Mouse (Mus musculus) midbrain, embryonic 16.5 days (tissue): ENCODE data around the gene Clic1. TPM values are rescaled to one million over a fixed set of nuclear protein-coding genes. Genes with fewer than 3 reads are reported as not detected.

Experiments
- ATAC-seq: fragments of 200-750 bp; cut with Nextera tagmentation; 2 replicates; pipeline ENCODE4 v1.8.0; 2017; ENCODE audit warnings: moderate TSS enrichment
- H3K27ac ChIP-seq: fragments of 300-500 bp; sonication (generic); 2 replicates; pipeline ENCODE4 v1.5.1; 2014; ENCODE audit warnings: mild to moderate bottlenecking, low read length, mixed read lengths
- H3K27me3 ChIP-seq: fragments of 300-500 bp; sonication (generic); 2 replicates; pipeline ENCODE4 v1.6.1; 2014; ENCODE audit warnings: low read depth, low read length, mixed read lengths; ENCODE audit not compliant: control insufficient read depth, insufficient read depth
- H3K36me3 ChIP-seq: fragments of 300-500 bp; sonication (generic); 2 replicates; pipeline ENCODE4 v1.6.1; 2014; ENCODE audit warnings: mild to moderate bottlenecking, low read length, moderate library complexity, mixed read lengths; ENCODE audit not compliant: control insufficient read depth, insufficient read depth
- H3K4me1 ChIP-seq: fragments of 300-500 bp; sonication (generic); 2 replicates; pipeline ENCODE4 v1.6.1; 2014; ENCODE audit warnings: mild to moderate bottlenecking, low read length, mixed read lengths; ENCODE audit not compliant: control insufficient read depth, insufficient read depth
- H3K4me2 ChIP-seq: fragments of 300-500 bp; sonication (generic); 2 replicates; pipeline ENCODE4 v1.6.1; 2014; ENCODE audit warnings: mild to moderate bottlenecking, low read length, mixed read lengths
- H3K4me3 ChIP-seq: fragments of 300-500 bp; sonication (generic); 2 replicates; pipeline ENCODE4 v1.5.1; 2014; ENCODE audit warnings: low read depth, mild to moderate bottlenecking, low read length, moderate library complexity, mixed read lengths
- H3K9ac ChIP-seq: fragments of 300-500 bp; sonication (generic); 2 replicates; pipeline ENCODE4 v1.6.1; 2014; ENCODE audit warnings: low read depth, low read length, mixed read lengths
- H3K9me3 ChIP-seq: fragments of 300-500 bp; sonication (generic); replicated peaks from 2 replicates; pipeline ENCODE4 v1.6.1; 2014; ENCODE audit warnings: mild to moderate bottlenecking, low read length, mixed read lengths; ENCODE audit not compliant: control insufficient read depth, poor library complexity, severe bottlenecking
- WGBS: fragments of 180-500 bp; shearing (Covaris S2); extraction: QIAGEN DNeasy Blood & Tissue Kit; methylation state at CpG from one replicate; pipeline ENCODE4 v1.1.7; 2014; 5-methylcytosine and 5-hydroxymethylcytosine counted together
- polyA plus RNA-seq: library from polyadenylated mRNA; unstranded; fragments of >200 nt; fragmentation: Nextera tagmentation; extraction: Ambion mirVana; gene quantifications from 2 replicates; pipeline ENCODE4 v1.2.1, GENCODE M21; 2015

The Clic1 gene
- polyA plus RNA-seq, 1 experiment from 2014 or later: 51.2 TPM

DNA sequence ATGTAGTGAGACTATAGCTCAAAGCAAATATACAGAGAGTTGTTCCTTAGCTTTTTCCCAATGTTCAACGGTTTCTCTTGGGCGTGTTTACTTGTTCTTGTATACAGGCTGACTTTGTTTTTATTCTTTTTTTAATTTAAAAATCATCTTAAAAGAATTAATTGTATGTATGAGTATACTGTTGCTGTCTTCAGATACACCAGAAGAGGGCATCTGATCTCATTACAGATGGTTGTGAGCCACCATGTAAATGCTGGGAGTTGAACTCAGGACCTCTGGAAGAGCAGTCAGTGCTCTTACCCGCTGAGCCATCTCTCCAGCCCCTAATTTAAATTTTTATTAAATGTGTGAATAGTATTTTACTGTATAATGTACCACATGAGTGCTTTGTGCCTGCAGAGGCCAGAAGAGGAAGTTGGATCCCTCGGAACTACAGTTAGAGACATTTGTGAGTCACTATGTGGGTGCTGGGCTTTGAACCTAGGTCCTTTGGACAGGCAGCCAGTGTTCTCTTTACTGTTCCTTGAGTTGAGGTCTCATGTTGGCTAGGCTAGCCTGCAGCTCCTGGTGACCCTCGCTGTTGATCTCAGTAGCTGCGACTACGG is 42.3 kb upstream of the Clic1 start:
- H3K27me3 ChIP-seq: no peaks in the 10 kb centered on the region
- ATAC-seq: no peak
- no peak overlapping the region for H3K27ac ChIP-seq
- H3K4me3 ChIP-seq: no peak overlapping the region
- H3K4me1 ChIP-seq: peaks cover 10% of the 10 kb centered on the region
- H3K9ac ChIP-seq: no peak overlapping the region
- H3K9me3 ChIP-seq: no peaks in the 10 kb centered on the region
- H3K36me3 ChIP-seq: peaks cover 49% of the 10 kb centered on the region
- H3K4me2 ChIP-seq: no peak overlapping the region
- 97% methylated on average over 7 of the region's 7 CpGs for WGBS

DNA sequence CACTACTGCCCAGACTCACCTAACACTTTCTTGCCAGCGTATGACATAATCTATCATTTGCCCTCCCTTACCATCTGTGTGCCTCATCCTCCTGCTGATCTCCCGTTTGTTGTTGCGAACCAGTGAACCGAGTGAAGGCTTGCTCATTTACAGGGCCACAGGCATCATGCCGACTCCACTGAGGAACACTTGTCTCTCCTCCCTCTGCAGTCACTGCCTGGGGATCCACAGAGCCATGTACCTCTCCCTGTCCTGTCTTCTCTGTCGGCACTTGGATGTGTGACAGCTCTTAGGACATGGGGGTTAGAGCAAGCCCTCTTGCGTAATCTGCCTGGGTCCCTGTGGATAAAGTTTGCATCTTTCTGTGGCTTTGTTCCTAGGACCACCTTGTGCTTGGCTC is 40.2 kb upstream of the Clic1 start:
- H3K4me2 ChIP-seq: no peak overlapping the region
- H3K27ac ChIP-seq: no peak overlapping the region
- H3K9me3 ChIP-seq: no peaks in the 10 kb centered on the region
- H3K4me3 ChIP-seq: no peak overlapping the region
- 85% methylated on average over 7 of the region's 7 CpGs for WGBS
- H3K36me3 ChIP-seq: peaks cover 65% of the 10 kb centered on the region
- no peak overlapping the region for H3K9ac ChIP-seq
- H3K27me3 ChIP-seq: no peaks in the 10 kb centered on the region
- H3K4me1 ChIP-seq: no peaks in the 10 kb centered on the region
- ATAC-seq: no peak

DNA sequence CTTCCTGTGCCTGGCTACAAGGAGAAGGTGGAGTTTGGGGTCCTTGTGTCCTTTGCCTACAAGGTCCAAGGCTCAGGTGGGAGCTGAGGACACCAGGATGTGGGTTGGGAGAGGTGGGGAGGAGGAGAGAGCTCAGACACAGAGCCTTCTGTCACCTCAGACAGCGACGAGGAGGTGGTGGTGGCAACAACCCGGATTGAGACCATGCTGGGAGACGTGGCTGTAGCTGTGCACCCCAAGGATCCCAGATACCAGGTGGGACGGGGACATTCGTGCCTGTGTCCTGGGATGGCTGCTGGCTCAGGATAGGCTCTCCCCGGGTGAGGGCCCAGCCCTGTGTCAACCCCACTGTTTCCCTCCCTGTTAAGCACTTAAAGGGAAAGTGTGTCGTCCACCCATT is 38.3 kb upstream of the Clic1 start:
- WGBS: 96% methylated on average over 8 of the region's 8 CpGs
- Histone ChIP-seq H3K4me1 (no peaks in the 10 kb centered on the region; the same call in 1 of the 2 replicates), H3K4me3 (no peak overlapping the region), H3K9me3 (no peaks in the 10 kb centered on the region), H3K27ac (no peak overlapping the region), H3K4me2 (no peak overlapping the region), H3K27me3 (no peaks in the 10 kb centered on the region), H3K9ac (no peak overlapping the region), H3K36me3 (peaks cover 64% of the 10 kb centered on the region)
- no peak for ATAC-seq

DNA sequence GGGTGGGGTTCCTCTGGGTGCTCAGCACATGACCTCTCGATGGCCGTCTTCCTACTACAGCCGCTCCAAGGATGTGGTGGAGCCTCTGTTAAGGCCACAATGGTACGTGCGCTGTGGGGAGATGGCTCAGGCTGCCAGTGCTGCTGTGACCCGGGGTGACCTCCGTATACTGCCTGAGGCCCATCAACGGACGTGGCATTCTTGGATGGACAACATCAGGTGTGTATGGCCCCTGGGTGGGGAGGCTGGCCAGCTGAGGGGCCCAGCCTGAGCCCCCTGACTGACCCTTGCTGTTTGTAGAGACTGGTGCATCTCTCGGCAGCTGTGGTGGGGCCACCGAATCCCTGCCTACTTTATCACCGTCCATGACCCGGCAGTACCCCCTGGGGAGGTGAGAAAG is 37.3 kb upstream of the Clic1 start:
- Histone ChIP-seq H3K4me1 (no peaks in the 10 kb centered on the region; the same call in 1 of the 2 replicates), H3K9me3 (no peaks in the 10 kb centered on the region), H3K9ac (no peak overlapping the region), H3K4me2 (no peak overlapping the region), H3K27ac (no peak overlapping the region), H3K36me3 (peaks cover 63% of the 10 kb centered on the region), H3K4me3 (no peak overlapping the region), H3K27me3 (no peaks in the 10 kb centered on the region)
- ATAC-seq: no peak
- WGBS: 94% methylated on average over 13 of the region's 13 CpGs

DNA sequence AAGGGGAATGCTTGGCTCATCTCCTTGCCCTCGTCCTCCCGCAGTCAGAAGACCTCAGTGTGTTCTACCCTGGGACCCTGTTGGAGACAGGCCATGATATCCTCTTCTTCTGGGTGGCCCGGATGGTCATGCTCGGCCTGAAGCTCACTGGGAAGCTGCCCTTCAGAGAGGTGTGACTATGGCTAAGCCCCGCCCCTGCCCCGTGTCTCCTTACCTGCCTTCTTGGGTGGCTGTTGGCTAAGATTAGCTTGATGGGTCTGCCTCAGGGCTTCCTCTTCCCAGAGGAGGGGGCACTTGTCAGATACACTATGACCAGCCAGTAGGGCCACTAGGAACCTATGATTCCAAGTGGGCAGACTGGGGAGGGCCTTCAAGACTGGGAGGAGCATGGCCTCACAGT is 36.5 kb upstream of the Clic1 start:
- 83% methylated on average over 6 of the region's 6 CpGs for WGBS
- no peaks in the 10 kb centered on the region for H3K27me3 ChIP-seq
- no peak overlapping the region for H3K4me3 ChIP-seq
- H3K27ac ChIP-seq: no peak overlapping the region
- peaks cover 58% of the 10 kb centered on the region for H3K36me3 ChIP-seq
- no peaks in the 10 kb centered on the region for H3K9me3 ChIP-seq
- no peak overlapping the region for H3K9ac ChIP-seq
- ATAC-seq: no peak
- H3K4me1 ChIP-seq: no peaks in the 10 kb centered on the region; the same call in 1 of the 2 replicates
- H3K4me2 ChIP-seq: no peak overlapping the region

DNA sequence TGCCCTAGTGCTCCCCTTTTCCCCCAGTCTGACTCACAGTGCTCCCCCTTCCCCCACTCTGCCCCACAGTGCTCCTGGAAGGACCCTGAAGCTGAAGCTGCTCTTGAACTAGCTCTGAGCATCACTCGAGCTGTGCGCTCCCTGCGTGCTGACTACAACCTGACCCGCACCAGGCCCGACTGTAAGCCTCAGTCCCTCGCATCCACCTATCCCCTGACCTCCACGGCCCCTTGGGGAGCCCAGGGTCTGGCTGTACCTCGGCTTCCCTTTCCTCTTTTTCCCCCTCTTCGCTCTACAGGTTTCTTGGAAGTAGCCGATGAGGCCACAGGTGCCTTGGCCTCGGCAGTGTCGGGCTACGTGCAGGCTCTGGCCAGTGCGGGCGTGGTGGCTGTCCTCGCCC is 34.5 kb upstream of the Clic1 start:
- H3K4me3 ChIP-seq: no peak overlapping the region
- no peak overlapping the region for H3K27ac ChIP-seq
- H3K36me3 ChIP-seq: peaks cover 51% of the 10 kb centered on the region
- WGBS: 90% methylated on average over 13 of the region's 16 CpGs
- H3K4me1 ChIP-seq: no peaks in the 10 kb centered on the region; the same call in 1 of the 2 replicates
- H3K9ac ChIP-seq: no peak overlapping the region
- no peaks in the 10 kb centered on the region for H3K27me3 ChIP-seq
- no peak for ATAC-seq
- H3K9me3 ChIP-seq: no peaks in the 10 kb centered on the region
- no peak overlapping the region for H3K4me2 ChIP-seq

DNA sequence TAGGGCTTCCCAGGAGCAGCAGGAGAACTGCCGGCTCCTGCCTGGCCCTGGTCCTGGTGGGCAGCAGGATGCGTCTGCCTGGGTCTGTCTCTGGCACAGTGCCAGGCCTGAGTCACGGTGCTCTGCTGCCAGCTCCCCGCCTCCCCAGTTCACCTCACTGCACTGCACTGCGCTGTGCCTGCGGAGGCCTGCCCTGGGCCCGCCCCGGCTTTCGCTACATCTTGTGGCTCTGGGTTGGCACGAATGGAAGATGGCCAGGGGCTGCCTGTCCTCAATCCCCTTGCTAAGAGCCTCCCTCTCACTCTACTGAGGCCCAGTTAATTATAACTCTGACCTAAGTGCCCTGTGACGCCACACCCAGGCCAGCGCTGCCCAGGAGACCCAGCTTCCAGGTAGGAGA is 33.4 kb upstream of the Clic1 start, which contains the start of gene Vwa7:
Vwa7 (plus strand) TSS at position 204 of the 400 bp plus-strand sequence.
- H3K36me3 ChIP-seq: peaks cover 42% of the 10 kb centered on the region
- no peak within 1 kb of the TSS for H3K27ac ChIP-seq
- no peaks in the 10 kb centered on the region for H3K9me3 ChIP-seq
- H3K4me1 ChIP-seq: no peaks in the 10 kb centered on the region; the same call in 1 of the 2 replicates
- WGBS: 62% methylated on average over 12 of the region's 12 CpGs
- H3K9ac ChIP-seq: no peak within 1 kb of the TSS
- peak; percentile 44; the same call in 1 of the 2 replicates for ATAC-seq
- no peak within 1 kb of the TSS for H3K4me3 ChIP-seq
- no peaks in the 10 kb centered on the region for H3K27me3 ChIP-seq
- no peak within 1 kb of the TSS for H3K4me2 ChIP-seq

DNA sequence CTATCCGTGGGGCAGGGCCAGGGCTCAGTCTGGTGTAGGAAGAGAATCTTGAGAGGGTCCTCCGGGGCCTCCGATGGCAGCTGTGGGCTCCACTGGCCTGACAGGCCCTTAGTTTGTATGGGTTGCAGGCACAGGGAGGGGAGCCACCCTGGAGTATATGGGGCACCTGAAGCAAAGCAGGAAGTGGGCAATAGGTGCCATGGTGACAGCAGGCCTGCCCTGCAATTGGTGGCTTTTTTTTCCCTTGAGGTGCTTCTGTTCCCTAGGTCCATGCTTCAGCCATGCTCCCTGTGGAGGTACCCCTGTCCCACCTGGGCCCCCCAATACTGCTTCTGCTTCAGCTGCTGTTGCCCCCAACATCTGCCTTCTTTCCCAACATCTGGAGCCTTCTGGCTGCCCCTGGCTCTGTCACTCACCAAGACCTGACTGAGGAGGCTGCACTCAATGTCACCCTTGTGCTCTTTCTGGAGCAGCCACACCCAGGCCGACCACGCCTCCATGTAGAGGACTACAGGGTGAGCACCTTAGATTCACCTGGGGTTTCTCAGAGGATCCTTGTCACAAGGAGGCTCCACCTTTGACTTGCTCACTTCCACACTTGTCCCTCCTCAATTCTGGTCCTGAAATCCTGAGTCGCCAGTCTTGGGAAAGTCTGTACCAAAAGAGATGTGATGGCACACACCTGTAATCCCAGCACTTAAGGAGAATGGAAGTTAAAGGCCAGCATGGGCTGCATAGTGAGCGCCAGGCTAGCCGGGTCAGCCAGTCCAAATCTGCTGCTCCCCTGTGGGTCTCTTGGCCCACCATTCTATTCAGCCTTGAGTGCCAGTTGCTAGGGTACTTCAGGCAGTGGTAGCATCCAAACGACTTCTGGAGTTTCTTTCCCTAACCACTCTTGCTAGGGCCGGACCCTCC is 32.7 kb upstream of the Clic1 start:
- Histone ChIP-seq H3K27me3 (no peaks in the 10 kb centered on the region), H3K9ac (no peak overlapping the region), H3K4me3 (no peak overlapping the region), H3K4me1 (no peaks in the 10 kb centered on the region; the same call in 1 of the 2 replicates), H3K36me3 (peaks cover 35% of the 10 kb centered on the region), H3K27ac (no peak overlapping the region), H3K4me2 (no peak overlapping the region), H3K9me3 (no peaks in the 10 kb centered on the region)
- ATAC-seq: no peak
- WGBS: 81% methylated on average over 10 of the region's 10 CpGs

DNA sequence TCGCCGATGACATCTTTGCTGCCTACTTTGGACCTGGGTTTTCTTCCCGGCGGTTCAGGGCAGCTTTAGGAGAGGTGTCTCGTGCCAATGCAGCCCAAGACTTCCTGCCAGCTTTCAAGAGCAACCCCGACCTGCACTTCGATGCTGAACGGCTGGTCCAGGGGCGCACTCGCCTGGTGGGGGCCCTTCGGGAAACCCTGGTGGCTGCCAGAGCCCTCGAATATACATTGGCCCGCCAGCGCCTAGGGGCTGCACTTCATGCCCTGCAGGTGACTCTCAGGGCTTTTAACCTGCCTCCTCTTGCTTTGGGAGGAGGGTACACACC is 32.1 kb upstream of the Clic1 start:
- Histone ChIP-seq H3K4me3 (no peak overlapping the region), H3K4me2 (no peak overlapping the region), H3K36me3 (peaks cover 29% of the 10 kb centered on the region), H3K9me3 (no peaks in the 10 kb centered on the region), H3K27ac (no peak overlapping the region), H3K27me3 (no peaks in the 10 kb centered on the region), H3K4me1 (no peaks in the 10 kb centered on the region; the same call in 1 of the 2 replicates), H3K9ac (no peak overlapping the region)
- 74% methylated on average over 14 of the region's 14 CpGs for WGBS
- ATAC-seq: no peak
